Mouse (Mus musculus): ENCODE results near the gene Zfp113. TPM values are rescaled to one million over a fixed set of nuclear protein-coding genes. Genes with fewer than 3 reads are reported as not detected.

Gene Zfp113
- 2.2 TPM for polyA plus RNA-seq (2014; fragmentation: Illumina TruSeq; extraction: RNeasy Lipid Tissue Mini Kit (QIAGEN cat#74804); ENCODE audit: insufficient read depth, low read depth, low replicate concordance)

GRCm38 (mm10) chr5:138155443-138155976 lies at the start of gene Zfp113:
Gene Zfp113 (minus strand): TSS chr5:138155744.

GRCm38 (mm10) chr5:138193771-138194727 lies 38.5 kb upstream of the Zfp113 start, which contains the start of gene Mblac1:
Gene Mblac1 (plus strand): TSS chr5:138194314.

GRCm38 (mm10) chr5:138186950-138187638 lies 31.6 kb upstream of the Zfp113 start, which contains the start of the genes Taf6 and Cnpy4:
Gene Taf6 (minus strand): TSS chr5:138187451.
Gene Cnpy4 (plus strand): TSS chr5:138187485.

GRCm38 (mm10) chr5:138171695-138172491 lies 16.3 kb upstream of the Zfp113 start, which contains the start of the genes Ap4m1 and Mcm7:
Gene Ap4m1 (plus strand): TSS chr5:138172002.
Gene Mcm7 (minus strand): TSS chr5:138172422.

GRCm38 (mm10) chr5:138160842-138161665 lies 5.5 kb upstream of the Zfp113 start, which contains the start of gene Cops6:
Gene Cops6 (plus strand): TSS chr5:138161071.

GRCm38 (mm10) chr5:138116255-138117198 lies 39.0 kb downstream of the Zfp113 start, which contains the start of gene Zscan21:
Gene Zscan21 (plus strand): TSS chr5:138116903.

Other genes with a start within 250 kb of the Zfp113 start
- 2.5 TPM for gene Cyp3a13, start 234.1 kb downstream of the Zfp113 start, polyA plus RNA-seq (2014; fragmentation: Illumina TruSeq; extraction: RNeasy Lipid Tissue Mini Kit (QIAGEN cat#74804); ENCODE audit: insufficient read depth, low read depth, low replicate concordance)
- not detected for gene Gjc3, start 192.6 kb downstream of the Zfp113 start, polyA plus RNA-seq (2014; fragmentation: Illumina TruSeq; extraction: RNeasy Lipid Tissue Mini Kit (QIAGEN cat#74804); ENCODE audit: insufficient read depth, low read depth, low replicate concordance)
- 6.2 TPM for gene Azgp1, start 174.2 kb downstream of the Zfp113 start, polyA plus RNA-seq (2014; fragmentation: Illumina TruSeq; extraction: RNeasy Lipid Tissue Mini Kit (QIAGEN cat#74804); ENCODE audit: insufficient read depth, low read depth, low replicate concordance)
- gene Smok3a, start 134.5 kb downstream of the Zfp113 start, polyA plus RNA-seq (2014; fragmentation: Illumina TruSeq; extraction: RNeasy Lipid Tissue Mini Kit (QIAGEN cat#74804); ENCODE audit: insufficient read depth, low read depth, low replicate concordance) = not detected
- not detected for gene Smok3b, start 134.3 kb downstream of the Zfp113 start, polyA plus RNA-seq (2014; fragmentation: Illumina TruSeq; extraction: RNeasy Lipid Tissue Mini Kit (QIAGEN cat#74804); ENCODE audit: insufficient read depth, low read depth, low replicate concordance)
- gene Smok3c, start 102.5 kb downstream of the Zfp113 start, polyA plus RNA-seq (2014; fragmentation: Illumina TruSeq; extraction: RNeasy Lipid Tissue Mini Kit (QIAGEN cat#74804); ENCODE audit: insufficient read depth, low read depth, low replicate concordance) = not detected
- gene Zkscan1, start 70.7 kb downstream of the Zfp113 start, polyA plus RNA-seq (2014; fragmentation: Illumina TruSeq; extraction: RNeasy Lipid Tissue Mini Kit (QIAGEN cat#74804); ENCODE audit: insufficient read depth, low read depth, low replicate concordance) = 5.0 TPM
- 15.8 TPM for gene Zscan21, start 38.8 kb downstream of the Zfp113 start, polyA plus RNA-seq (2014; fragmentation: Illumina TruSeq; extraction: RNeasy Lipid Tissue Mini Kit (QIAGEN cat#74804); ENCODE audit: insufficient read depth, low read depth, low replicate concordance)
- gene Cops6, start 5.3 kb upstream of the Zfp113 start, polyA plus RNA-seq (2014; fragmentation: Illumina TruSeq; extraction: RNeasy Lipid Tissue Mini Kit (QIAGEN cat#74804); ENCODE audit: insufficient read depth, low read depth, low replicate concordance) = 86.6 TPM
- gene Ap4m1, start 16.3 kb upstream of the Zfp113 start, polyA plus RNA-seq (2014; fragmentation: Illumina TruSeq; extraction: RNeasy Lipid Tissue Mini Kit (QIAGEN cat#74804); ENCODE audit: insufficient read depth, low read depth, low replicate concordance) = 9.1 TPM
- gene Mcm7, start 16.7 kb upstream of the Zfp113 start, polyA plus RNA-seq (2014; fragmentation: Illumina TruSeq; extraction: RNeasy Lipid Tissue Mini Kit (QIAGEN cat#74804); ENCODE audit: insufficient read depth, low read depth, low replicate concordance) = 18.9 TPM
- gene Taf6, start 31.7 kb upstream of the Zfp113 start, polyA plus RNA-seq (2014; fragmentation: Illumina TruSeq; extraction: RNeasy Lipid Tissue Mini Kit (QIAGEN cat#74804); ENCODE audit: insufficient read depth, low read depth, low replicate concordance) = 17.3 TPM
- gene Cnpy4, start 31.7 kb upstream of the Zfp113 start, polyA plus RNA-seq (2014; fragmentation: Illumina TruSeq; extraction: RNeasy Lipid Tissue Mini Kit (QIAGEN cat#74804); ENCODE audit: insufficient read depth, low read depth, low replicate concordance) = 16.2 TPM
- 3.5 TPM for gene Mblac1, start 38.6 kb upstream of the Zfp113 start, polyA plus RNA-seq (2014; fragmentation: Illumina TruSeq; extraction: RNeasy Lipid Tissue Mini Kit (QIAGEN cat#74804); ENCODE audit: insufficient read depth, low read depth, low replicate concordance)
- gene Nxpe5, start 70.2 kb upstream of the Zfp113 start, polyA plus RNA-seq (2014; fragmentation: Illumina TruSeq; extraction: RNeasy Lipid Tissue Mini Kit (QIAGEN cat#74804); ENCODE audit: insufficient read depth, low read depth, low replicate concordance) = 0.40 TPM
- gene Lamtor4, start 99.7 kb upstream of the Zfp113 start, polyA plus RNA-seq (2014; fragmentation: Illumina TruSeq; extraction: RNeasy Lipid Tissue Mini Kit (QIAGEN cat#74804); ENCODE audit: insufficient read depth, low read depth, low replicate concordance) = 84.6 TPM
- gene BC037034, start 108.3 kb upstream of the Zfp113 start, polyA plus RNA-seq (2014; fragmentation: Illumina TruSeq; extraction: RNeasy Lipid Tissue Mini Kit (QIAGEN cat#74804); ENCODE audit: insufficient read depth, low read depth, low replicate concordance) = 12.5 TPM
- 0.70 TPM for gene Gal3st4, start 117.1 kb upstream of the Zfp113 start, polyA plus RNA-seq (2014; fragmentation: Illumina TruSeq; extraction: RNeasy Lipid Tissue Mini Kit (QIAGEN cat#74804); ENCODE audit: insufficient read depth, low read depth, low replicate concordance)
- not detected for gene Gm43720, start 124.2 kb upstream of the Zfp113 start, polyA plus RNA-seq (2014; fragmentation: Illumina TruSeq; extraction: RNeasy Lipid Tissue Mini Kit (QIAGEN cat#74804); ENCODE audit: insufficient read depth, low read depth, low replicate concordance)
- gene Gpc2, start 124.3 kb upstream of the Zfp113 start, polyA plus RNA-seq (2014; fragmentation: Illumina TruSeq; extraction: RNeasy Lipid Tissue Mini Kit (QIAGEN cat#74804); ENCODE audit: insufficient read depth, low read depth, low replicate concordance) = 0.81 TPM
- not detected for gene Stag3, start 124.5 kb upstream of the Zfp113 start, polyA plus RNA-seq (2014; fragmentation: Illumina TruSeq; extraction: RNeasy Lipid Tissue Mini Kit (QIAGEN cat#74804); ENCODE audit: insufficient read depth, low read depth, low replicate concordance)
- 0.23 TPM for gene Pvrig, start 186.2 kb upstream of the Zfp113 start, polyA plus RNA-seq (2014; fragmentation: Illumina TruSeq; extraction: RNeasy Lipid Tissue Mini Kit (QIAGEN cat#74804); ENCODE audit: insufficient read depth, low read depth, low replicate concordance)

Measured in lung, adult 10 weeks (tissue).